Comparison of ENCODE assay signal across 25 mouse cellular contexts in the genomic region with DNA sequence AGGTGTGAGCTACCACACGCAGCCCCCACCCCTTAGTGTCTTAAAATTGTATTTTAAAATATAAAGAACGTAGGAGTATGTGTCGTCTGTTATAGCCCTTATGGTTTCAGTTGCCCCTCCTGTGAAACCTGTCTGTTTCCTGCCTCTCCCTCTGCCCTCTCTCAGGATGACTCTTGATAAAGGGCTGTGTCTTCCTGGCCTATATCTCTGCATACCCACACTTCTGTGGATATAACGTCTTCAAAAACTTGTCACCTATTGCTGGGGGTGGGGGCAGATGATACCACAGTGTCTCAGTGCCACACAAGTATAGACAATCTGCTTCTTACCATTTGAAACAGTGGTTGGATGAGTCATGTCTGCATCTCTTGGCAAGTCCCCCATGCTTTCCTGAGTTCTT.
DNase-seq lines count a peak whose midpoint lies in the region; ATAC-seq and TF ChIP-seq lines count a peak whose summit lies in the region.
"Had no signal": no experiment of that assay in that cellular context is flagged by ENCODE, and none has a peak within 500 bp of the region (broad histone marks: within the 10 kb centered on the region; RNA-seq: fewer than 3 reads in every experiment).

No protein-coding gene starts in this region.

- peak; percentile 78 for TF ChIP-seq EP300 in CH12.LX (IDR thresholded peaks at IDR 0.05; ENCODE audit: low read length)

- H3K9ac ChIP-seq in CH12.LX (ENCODE audit: insufficient read depth, low read depth), result no peak overlapping the region
- no peak overlapping the region for H3K9ac ChIP-seq in liver, embryonic 16.5 days (ENCODE audit: low read depth, low read length)
- no peak overlapping the region for H3K9ac ChIP-seq in hindbrain, embryonic 14.5 days
- H3K9ac ChIP-seq: embryonic facial prominence, embryonic 13.5 days; forebrain, embryonic 12.5 days; heart, embryonic 13.5 days; hindbrain, embryonic 12.5 days; midbrain, embryonic 12.5 days had no signal

- DNase-seq in CD4-positive helper T cell, adult 2 months (ENCODE audit: low read depth, low spot score), result peak; percentile 47
- no peak for DNase-seq in CH12.LX (ENCODE audit: extremely low read depth)
- DNase-seq in gastrocnemius, postnatal 4 days (ENCODE audit: low spot score in 2 of 2), result no peak
- DNase-seq in urinary bladder, adult 2 months (ENCODE audit: low spot score), result no peak
- no peak for DNase-seq in hindbrain, embryonic 14.5 days (ENCODE audit: low spot score)
- DNase-seq: adrenal gland, adult 2 months; cerebellum, adult 18-20 months; cerebellum, postnatal 14 days; embryo, embryonic 11 days; gastrocnemius, postnatal 10 days; heart, adult 2 months; heart, postnatal 14 days; kidney, adult 2 months; lung, adult 18-20 months; lung, postnatal 10 days had no signal

- no peaks in the 10 kb centered on the region for H3K9me3 ChIP-seq in CH12.LX (replicated peaks; ENCODE audit: low read length)
- H3K9me3 ChIP-seq in liver, embryonic 16.5 days (replicated peaks; ENCODE audit: control insufficient read depth, low read length), result no peaks in the 10 kb centered on the region
- H3K9me3 ChIP-seq in hindbrain, embryonic 14.5 days (ENCODE audit: control insufficient read depth, low read length), result no peaks in the 10 kb centered on the region
- H3K9me3 ChIP-seq: embryonic facial prominence, embryonic 13.5 days; forebrain, embryonic 12.5 days; heart, embryonic 13.5 days; hindbrain, embryonic 12.5 days; midbrain, embryonic 12.5 days had no signal

- peaks cover 16 to 30% of the 10 kb centered on the region in 2 experiments for H3K4me1 ChIP-seq in CH12.LX (ENCODE audit: control insufficient read depth in 1 of 2, insufficient read depth in 2 of 2)
- H3K4me1 ChIP-seq in liver, embryonic 16.5 days (ENCODE audit: control insufficient read depth, low read depth, low read length), result no peaks in the 10 kb centered on the region; the same call in none of the 2 replicates
- no peaks in the 10 kb centered on the region for H3K4me1 ChIP-seq in hindbrain, embryonic 14.5 days (replicated peaks; ENCODE audit: control insufficient read depth, insufficient read depth, low read length)
- H3K4me1 ChIP-seq: embryonic facial prominence, embryonic 13.5 days; forebrain, embryonic 12.5 days; hindbrain, embryonic 12.5 days; midbrain, embryonic 12.5 days had no signal

- dilution Hi-C loops in CH12.LX (cut with MboI; ENCODE audit: extremely low pct_ligation_motif_present, extremely low pct_unique_long_range_greater_than_20kb, low sequenced_read_pairs), result no loop called here

- TF ChIP-seq CTCF in CH12.LX (conservative IDR thresholded peaks at IDR 0.05 in 1 of 2, IDR thresholded peaks at IDR 0.05 in 1 of 2; ENCODE audit: low read depth in 2 of 2, low read length in 2 of 2), result no peak

- peak; percentile 68 for ATAC-seq in inflammation-experienced regulatory T-cells, adult 6 months
- ATAC-seq in liver, embryonic 16.5 days (ENCODE audit: low read depth), result 0 out of 2 replicates have a peak, but pooled peaks have one; percentile 19
- ATAC-seq in hindbrain, embryonic 14.5 days (ENCODE audit: low FRiP score), result no peak
- ATAC-seq: Patski had no signal

- H3K4me3 ChIP-seq in CH12.LX (replicated peaks in 1 of 3; ENCODE audit: low read depth in 2 of 3, low read length in 2 of 3, poor library complexity in 1 of 3), result no peak overlapping the region
- H3K4me3 ChIP-seq in liver, embryonic 16.5 days (ENCODE audit: low read depth, low read length), result no peak overlapping the region
- H3K4me3 ChIP-seq in hindbrain, embryonic 14.5 days (replicated peaks; ENCODE audit: low read length), result no peak overlapping the region
- H3K4me3 ChIP-seq: embryonic facial prominence, embryonic 13.5 days; erythroblast, embryonic 14.5 days; forebrain, embryonic 12.5 days; heart, adult 2 months; heart, embryonic 13.5 days; hindbrain, embryonic 12.5 days; midbrain, embryonic 12.5 days had no signal

- no peak overlapping the region for H3K4me2 ChIP-seq in CH12.LX (ENCODE audit: insufficient read depth, low read depth, poor library complexity, severe bottlenecking)
- no peak overlapping the region for H3K4me2 ChIP-seq in liver, embryonic 16.5 days (ENCODE audit: low read depth, low read length)
- H3K4me2 ChIP-seq in hindbrain, embryonic 14.5 days (replicated peaks), result no peak overlapping the region
- H3K4me2 ChIP-seq: embryonic facial prominence, embryonic 13.5 days; forebrain, embryonic 12.5 days; heart, embryonic 13.5 days; hindbrain, embryonic 12.5 days; midbrain, embryonic 12.5 days had no signal

- in situ Hi-C loops in CH12.LX (cut with MboI; ENCODE audit: low pct_ligation_motif_present, low pct_unique_long_range_greater_than_20kb, low sequenced_read_pairs), result loop anchor here (5.0 kb wide), 1 partner anchor 51 kb away; no protein-coding TSS in a partner anchor

- 23% methylated on average over 4 of the region's 4 CpGs for WGBS in liver, embryonic 16.5 days (ENCODE audit: insufficient replicate concordance)
- 86% methylated on average over 4 of the region's 4 CpGs for WGBS in hindbrain, embryonic 14.5 days

- no peak for TF ChIP-seq RAD21 in CH12.LX (IDR thresholded peaks at IDR 0.05; ENCODE audit: low read depth, low read length)

- peaks cover 5 to 69% of the 10 kb centered on the region in 2 experiments for H3K36me3 ChIP-seq in CH12.LX (replicated peaks in 1 of 2; ENCODE audit: control insufficient read depth in 1 of 2, insufficient read depth in 1 of 2, low read length in 1 of 2)
- no peaks in the 10 kb centered on the region for H3K36me3 ChIP-seq in liver, embryonic 16.5 days (ENCODE audit: control insufficient read depth, insufficient read depth)
- H3K36me3 ChIP-seq in hindbrain, embryonic 14.5 days (replicated peaks; ENCODE audit: control insufficient read depth, insufficient read depth), result no peaks in the 10 kb centered on the region
- H3K36me3 ChIP-seq: embryonic facial prominence, embryonic 13.5 days; forebrain, embryonic 12.5 days; heart, embryonic 13.5 days; hindbrain, embryonic 12.5 days; midbrain, embryonic 12.5 days had no signal

- no peak for TF ChIP-seq POLR2A in CH12.LX (IDR thresholded peaks at IDR 0.05; ENCODE audit: low read depth, low read length)

- no peaks in the 10 kb centered on the region for H3K27me3 ChIP-seq in CH12.LX (replicated peaks)
- no peaks in the 10 kb centered on the region for H3K27me3 ChIP-seq in liver, embryonic 16.5 days (ENCODE audit: control insufficient read depth, insufficient read depth, low read depth, low read length)
- H3K27me3 ChIP-seq in hindbrain, embryonic 14.5 days (ENCODE audit: control insufficient read depth, insufficient read depth, low read length), result no peaks in the 10 kb centered on the region
- H3K27me3 ChIP-seq: embryonic facial prominence, embryonic 13.5 days; forebrain, embryonic 12.5 days; heart, embryonic 13.5 days; hindbrain, embryonic 12.5 days; midbrain, embryonic 12.5 days; Patski had no signal

- H3K79me2 ChIP-seq in CH12.LX (replicated peaks; ENCODE audit: control insufficient read depth, extremely low read depth, insufficient read depth, poor library complexity, severe bottlenecking), result no peaks in the 10 kb centered on the region

- no peak overlapping the region for H3K27ac ChIP-seq in CH12.LX (ENCODE audit: insufficient read depth, low read depth)
- no peak overlapping the region for H3K27ac ChIP-seq in liver, embryonic 16.5 days (ENCODE audit: low read length)
- H3K27ac ChIP-seq in hindbrain, embryonic 14.5 days, result no peak overlapping the region
- H3K27ac ChIP-seq: embryonic facial prominence, embryonic 13.5 days; forebrain, embryonic 12.5 days; heart, adult 2 months; heart, embryonic 13.5 days; hindbrain, embryonic 12.5 days; kidney, postnatal 0 days; midbrain, embryonic 12.5 days had no signal

TF ChIP-seq in CH12.LX, 34 proteins besides CTCF, POLR2A, EP300 and RAD21:
- TF ChIP-seq ETS1 (conservative IDR thresholded peaks at IDR 0.05; ENCODE audit: low read depth, low read length) (peak; percentile 41), TCF12 (IDR thresholded peaks at IDR 0.05; ENCODE audit: low read depth, low read length) (peak; percentile 66), JUND (conservative IDR thresholded peaks at IDR 0.05; ENCODE audit: low read depth, low read length) (0 out of 2 replicates have a peak, but pooled peaks have one; percentile 34), CHD2 (IDR thresholded peaks at IDR 0.05; ENCODE audit: low read length) (peak; percentile 53; the same call in 1 of the 2 replicates), MAZ (IDR thresholded peaks at IDR 0.05; ENCODE audit: low read depth, low read length) (0 out of 2 replicates have a peak, but pooled peaks have one; percentile 61), IRF4 (IDR thresholded peaks at IDR 0.05; ENCODE audit: low read depth, low read length) (peak; percentile 87), JUN (IDR thresholded peaks at IDR 0.05; ENCODE audit: insufficient read depth, low read depth, low read length) (peak; percentile 38; the same call in 1 of the 2 replicates), ZKSCAN1 (IDR thresholded peaks at IDR 0.05; ENCODE audit: borderline replicate concordance, low read depth, low read length) (no peak), GABPA (IDR thresholded peaks at IDR 0.05; ENCODE audit: insufficient replicate concordance, low read depth, low read length) (no peak), MEF2A (IDR thresholded peaks at IDR 0.05; ENCODE audit: borderline replicate concordance, low read depth, low read length) (peak; percentile 27; the same call in 1 of the 2 replicates), ELF1 (IDR thresholded peaks at IDR 0.05; ENCODE audit: low read depth, low read length) (no peak)
TF ChIP-seq in CH12.LX: peak in this region for 8.
